Mouse (Mus musculus) heart, adult 2 months (tissue): Measurements from ENCODE around the gene Trim65.

Experiments used
- CTCF ChIP-seq: fragments of 200-600 bp; IDR thresholded peaks from 2 replicates; pipeline ENCODE4 v1.8.1; 2022; ENCODE audit warnings: antibody characterized with exemption, mild to moderate bottlenecking, moderate library complexity
- POLR2A ChIP-seq: fragments of 200-500 bp; IDR thresholded peaks from 2 replicates; pipeline ENCODE4 v1.6.1; 2011; ENCODE audit warnings: mild to moderate bottlenecking, low read depth, low read length, control low read depth; ENCODE audit not compliant: insufficient read depth

DNA sequence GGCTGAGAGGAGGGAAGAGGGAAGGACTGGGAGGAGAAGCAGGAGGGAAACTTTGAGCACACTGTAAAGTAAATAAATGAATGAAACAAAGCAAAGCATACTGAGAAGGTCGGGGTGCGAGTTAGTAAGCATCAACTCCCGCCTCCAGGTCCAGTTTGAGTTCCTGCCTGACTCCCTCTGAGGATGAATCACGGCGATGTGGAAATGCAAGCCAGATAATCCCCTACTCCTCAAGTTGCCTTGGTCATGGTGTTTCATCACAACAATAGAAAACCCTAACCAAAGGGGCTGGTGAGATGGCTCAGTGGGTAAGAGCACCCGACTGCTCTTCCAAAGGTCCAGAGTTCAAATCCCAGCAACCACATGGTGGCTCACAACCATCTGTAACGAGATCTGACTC is 45.1 kb upstream of the Trim65 start:
- no peak for TF ChIP-seq POLR2A
- no peak for TF ChIP-seq CTCF
